Mouse (Mus musculus): Measurements from ENCODE around the gene Tagap.

- TF ChIP-seq MAX (IDR thresholded peaks at IDR 0.05; ENCODE audit: low read depth): no peak
- no peak for TF ChIP-seq POLR2A (IDR thresholded peaks at IDR 0.05; ENCODE audit: insufficient read length, low read depth)
- TF ChIP-seq E2F4 (IDR thresholded peaks at IDR 0.05; ENCODE audit: insufficient read depth): no peak
- TF ChIP-seq REST (IDR thresholded peaks at IDR 0.05; ENCODE audit: insufficient read depth, insufficient read length): no peak
- TF ChIP-seq TCF12 (IDR thresholded peaks at IDR 0.05; ENCODE audit: insufficient read depth, poor library complexity, severe bottlenecking): no peak
- TF ChIP-seq POLR2AphosphoS2 (IDR thresholded peaks at IDR 0.05; ENCODE audit: insufficient read length, low read depth): no peak
These were observed 3.2 kb upstream of the Tagap start for GRCm38 (mm10) chr17:7922564-7922963.

Data from myocyte (in vitro differentiated cells).